Mouse (Mus musculus) hindlimb bud, embryonic 11.5 days (tissue): ENCODE measurements around the gene Thbs4.

Source experiments
- DNase-seq: peaks from one replicate; pipeline ENCODE4 v3.0.0-alpha.2; 2012; ENCODE audit warnings: low read depth, low spot score; ENCODE audit errors: extremely low spot score

Gene Thbs4

GRCm38 (mm10) chr13:92721006-92721405, 73.6 kb downstream of the Thbs4 start:
- no peak for DNase-seq

GRCm38 (mm10) chr13:92717851-92718665, 76.6 kb downstream of the Thbs4 start:
- no peak for DNase-seq

GRCm38 (mm10) chr13:92712619-92713018, 82.0 kb downstream of the Thbs4 start:
- no peak for DNase-seq

GRCm38 (mm10) chr13:92711821-92712220, 82.8 kb downstream of the Thbs4 start:
- DNase-seq, result no peak

GRCm38 (mm10) chr13:92710361-92710760, 84.3 kb downstream of the Thbs4 start:
- no peak for DNase-seq

- no peak for DNase-seq
Measured at GRCm38 (mm10) chr13:92709535-92709934, 85.1 kb downstream of the Thbs4 start.

- DNase-seq, result no peak
Measured at GRCm38 (mm10) chr13:92708466-92708865, 86.2 kb downstream of the Thbs4 start.

- no peak for DNase-seq
Measured at GRCm38 (mm10) chr13:92707941-92708340, 86.7 kb downstream of the Thbs4 start.

- DNase-seq, result no peak
Measured at GRCm38 (mm10) chr13:92706342-92707061, 88.1 kb downstream of the Thbs4 start.

- DNase-seq, result no peak
Measured at GRCm38 (mm10) chr13:92705016-92705535, 89.5 kb downstream of the Thbs4 start.

- no peak for DNase-seq
Measured at GRCm38 (mm10) chr13:92704189-92704588, 90.4 kb downstream of the Thbs4 start.

GRCm38 (mm10) chr13:92703241-92704027, 91.2 kb downstream of the Thbs4 start:
- DNase-seq, result no peak

- no peak for DNase-seq
Measured at GRCm38 (mm10) chr13:92702035-92702434, 92.6 kb downstream of the Thbs4 start.
